Mouse (Mus musculus) neural tube, embryonic 13.5 days (tissue): Measurements from ENCODE around the gene Cxcr3. TPM values are rescaled to one million over a fixed set of nuclear protein-coding genes. Genes with fewer than 3 reads are reported as not detected.
A peak's percentile ranks its signal among the peaks of the same experiment; 100 is the strongest.

ENCODE experiments used
- ATAC-seq: fragments of 200-750 bp; cut with Nextera tagmentation; 2 replicates; pipeline ENCODE4 v1.8.0; 2017; ENCODE audit warnings: low read depth, mild to moderate bottlenecking, moderate TSS enrichment, moderate library complexity
- H3K27ac ChIP-seq: fragments of 300-500 bp; sonication (generic); replicated peaks from 2 replicates; pipeline ENCODE4 v1.5.1; 2015; ENCODE audit warnings: moderate library complexity, mild to moderate bottlenecking, inconsistent platforms
- H3K27me3 ChIP-seq: fragments of 300-500 bp; sonication (generic); 2 replicates; pipeline ENCODE4 v1.6.1; 2015; ENCODE audit warnings: mild to moderate bottlenecking, inconsistent platforms
- H3K36me3 ChIP-seq: fragments of 300-500 bp; sonication (generic); 2 replicates; pipeline ENCODE4 v1.6.1; 2015; ENCODE audit warnings: mild to moderate bottlenecking, inconsistent platforms
- H3K4me1 ChIP-seq: fragments of 300-500 bp; sonication (generic); replicated peaks from 2 replicates; pipeline ENCODE4 v1.6.1; 2015; ENCODE audit warnings: inconsistent platforms
- H3K4me2 ChIP-seq: fragments of 300-500 bp; sonication (generic); 2 replicates; pipeline ENCODE4 v1.6.1; 2015; ENCODE audit warnings: inconsistent platforms, mild to moderate bottlenecking, moderate library complexity
- H3K4me3 ChIP-seq: fragments of 300-500 bp; sonication (generic); 2 replicates; pipeline ENCODE4 v1.5.1; 2015; ENCODE audit warnings: mild to moderate bottlenecking, inconsistent platforms
- H3K9ac ChIP-seq: fragments of 300-500 bp; sonication (generic); 2 replicates; pipeline ENCODE4 v1.6.1; 2015; ENCODE audit warnings: moderate library complexity, mild to moderate bottlenecking, inconsistent platforms
- H3K9me3 ChIP-seq: fragments of 300-500 bp; sonication (generic); 2 replicates; pipeline ENCODE4 v1.6.1; 2016; ENCODE audit warnings: inconsistent platforms
- WGBS: fragments of 180-500 bp; shearing (Covaris S2); methylation state at CpG from one replicate; pipeline ENCODE4 v1.1.7; 2015; 5-methylcytosine and 5-hydroxymethylcytosine counted together
- polyA plus RNA-seq: library from polyadenylated mRNA; unstranded; fragments of >200 nt; fragmentation: Nextera tagmentation; extraction: Ambion mirVana; gene quantifications from 2 replicates; pipeline ENCODE4 v1.2.1, GENCODE M21; 2015

The Cxcr3 gene
- polyA plus RNA-seq: 0.25 and 0.28 TPM in 2 replicates

DNA sequence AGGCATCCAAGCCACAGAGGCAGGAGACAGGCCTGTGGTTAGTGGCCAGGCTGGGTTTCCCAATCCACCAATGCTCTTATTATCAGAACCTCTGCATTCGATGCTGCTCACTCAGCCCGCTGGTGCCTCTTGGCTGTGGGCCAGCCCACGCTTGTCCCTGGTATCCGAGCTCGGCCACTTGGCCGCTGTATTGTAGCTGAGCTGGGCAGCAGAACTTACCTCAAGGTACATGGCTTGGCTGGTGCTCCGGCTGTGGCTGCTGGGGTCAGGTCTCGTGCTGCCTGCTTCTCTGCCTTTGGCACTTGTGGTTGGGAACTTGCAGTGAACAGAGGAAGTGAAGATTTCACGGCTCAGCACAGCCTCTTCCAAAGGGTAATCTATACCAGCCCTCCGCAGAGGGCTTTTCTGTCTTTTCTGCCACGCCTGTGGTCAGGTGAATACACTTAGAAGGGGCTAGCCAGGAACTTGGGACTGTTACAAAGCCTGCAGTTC, at the start of gene Cxcr3:
Gene Cxcr3 (minus strand): TSS at position 442 of the 492 bp plus-strand sequence.
- Histone ChIP-seq H3K27ac (no peak within 1 kb of the TSS), H3K36me3 (no peaks in the 10 kb centered on the region), H3K9ac (no peak within 1 kb of the TSS), H3K4me1 (no peaks in the 10 kb centered on the region), H3K4me2 (no peak within 1 kb of the TSS), H3K4me3 (no peak within 1 kb of the TSS), H3K27me3 (peaks cover 46% of the 10 kb centered on the region), H3K9me3 (no peaks in the 10 kb centered on the region)
- WGBS: 70% methylated on average over 11 of the region's 11 CpGs
- no peak for ATAC-seq

DNA sequence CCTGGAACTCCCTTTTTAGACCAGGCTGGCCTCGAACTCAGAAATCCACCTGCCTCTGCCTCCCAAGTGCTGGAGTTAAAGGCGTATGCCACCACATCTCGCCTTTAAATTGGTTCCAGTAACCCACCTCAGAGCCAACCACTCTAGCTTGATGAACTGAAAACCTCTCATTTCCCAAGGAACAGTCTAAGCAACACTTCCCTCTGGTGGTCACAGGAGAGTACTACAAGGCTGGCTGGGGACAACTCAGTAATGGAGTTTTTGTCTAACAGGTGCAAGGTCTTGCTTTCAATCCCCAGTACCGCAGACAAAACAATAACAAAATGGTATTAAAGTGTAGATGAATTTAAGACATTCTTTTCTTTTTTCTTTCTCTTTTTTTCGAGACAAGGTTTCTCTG, 38.0 kb upstream of the Cxcr3 start:
- ATAC-seq: no peak
- Histone ChIP-seq H3K27ac (no peak overlapping the region), H3K9me3 (no peaks in the 10 kb centered on the region), H3K4me1 (no peaks in the 10 kb centered on the region), H3K4me2 (no peak overlapping the region), H3K4me3 (no peak overlapping the region), H3K27me3 (peaks cover 21% of the 10 kb centered on the region; the same call in 1 of the 2 replicates), H3K9ac (no peak overlapping the region), H3K36me3 (no peaks in the 10 kb centered on the region)
- 36% methylated on average over 5 of the region's 5 CpGs for WGBS

DNA sequence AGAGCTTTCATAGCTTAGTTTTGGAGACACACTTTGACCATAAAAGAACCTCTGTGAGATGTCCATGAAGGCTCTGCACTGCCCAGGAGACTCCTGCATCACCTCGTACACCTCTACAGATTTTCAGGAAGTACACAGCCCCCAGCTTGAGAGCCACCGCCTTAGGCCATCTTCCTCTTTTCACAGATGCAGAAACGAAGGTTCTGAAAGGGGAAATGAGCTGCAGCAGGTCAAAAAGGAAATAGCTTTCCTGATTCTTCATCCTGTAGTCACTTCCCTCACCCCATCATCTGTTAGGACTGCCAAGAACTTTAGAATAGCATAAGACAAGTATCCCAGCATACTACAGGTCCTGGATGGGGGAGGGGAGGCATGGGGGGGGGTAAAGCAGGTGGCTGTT, 36.2 kb upstream of the Cxcr3 start:
- Histone ChIP-seq H3K4me2 (no peak overlapping the region), H3K36me3 (no peaks in the 10 kb centered on the region), H3K9me3 (no peaks in the 10 kb centered on the region), H3K9ac (no peak overlapping the region), H3K4me1 (no peaks in the 10 kb centered on the region), H3K27me3 (peaks cover 25% of the 10 kb centered on the region; the same call in 1 of the 2 replicates), H3K4me3 (no peak overlapping the region), H3K27ac (no peak overlapping the region)
- no peak for ATAC-seq
- 65% methylated on average over 3 of the region's 3 CpGs for WGBS

DNA sequence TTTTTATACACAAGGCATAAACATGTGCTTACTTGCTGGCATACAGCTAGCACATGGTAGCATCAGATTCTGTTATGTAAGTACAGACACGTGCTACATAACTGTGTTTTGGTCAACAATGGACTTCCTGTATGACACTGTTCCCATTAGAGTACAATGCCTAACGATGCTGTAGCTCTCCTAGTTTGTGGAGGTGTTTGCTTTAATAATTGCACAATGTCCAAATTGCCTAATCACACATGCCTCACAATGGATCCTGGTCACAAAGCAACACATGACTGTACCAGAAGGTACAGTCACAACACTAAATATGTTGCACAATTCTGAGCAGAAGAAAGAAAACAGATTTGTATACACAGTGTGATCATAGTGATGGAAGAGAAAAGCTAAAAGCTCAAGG, 35.4 kb upstream of the Cxcr3 start:
- Histone ChIP-seq H3K27me3 (peaks cover 25% of the 10 kb centered on the region; the same call in 1 of the 2 replicates), H3K36me3 (no peaks in the 10 kb centered on the region), H3K4me1 (no peaks in the 10 kb centered on the region), H3K27ac (no peak overlapping the region), H3K9ac (no peak overlapping the region), H3K9me3 (no peaks in the 10 kb centered on the region), H3K4me3 (no peak overlapping the region), H3K4me2 (no peak overlapping the region)
- 69% methylated on average over 2 of the region's 2 CpGs for WGBS
- no peak for ATAC-seq

DNA sequence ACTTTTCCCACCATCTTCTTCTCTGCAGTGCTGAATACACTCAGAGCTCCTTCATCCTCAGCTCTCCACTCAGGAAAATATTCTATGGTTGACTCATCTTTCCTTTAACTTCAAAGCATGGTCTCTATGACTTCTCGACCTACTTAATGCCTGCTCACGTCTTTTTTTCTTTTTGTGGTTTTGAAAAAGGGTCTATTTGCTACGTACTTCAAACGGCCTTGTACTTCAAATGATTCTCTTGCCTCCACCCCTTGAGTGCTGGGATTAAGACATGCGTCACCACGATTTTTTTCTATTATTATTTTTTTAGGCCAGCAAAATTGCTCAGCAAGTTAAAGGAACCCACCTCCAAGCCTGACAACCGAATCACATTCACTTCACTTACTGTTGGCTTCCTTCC, 33.2 kb upstream of the Cxcr3 start:
- Histone ChIP-seq H3K27ac (no peak overlapping the region), H3K9me3 (no peaks in the 10 kb centered on the region), H3K4me3 (no peak overlapping the region), H3K4me1 (no peaks in the 10 kb centered on the region), H3K36me3 (no peaks in the 10 kb centered on the region), H3K9ac (no peak overlapping the region), H3K27me3 (peaks cover 17% of the 10 kb centered on the region; the same call in 1 of the 2 replicates), H3K4me2 (no peak overlapping the region)
- ATAC-seq: no peak
- 75% methylated on average over 7 of the region's 7 CpGs for WGBS

DNA sequence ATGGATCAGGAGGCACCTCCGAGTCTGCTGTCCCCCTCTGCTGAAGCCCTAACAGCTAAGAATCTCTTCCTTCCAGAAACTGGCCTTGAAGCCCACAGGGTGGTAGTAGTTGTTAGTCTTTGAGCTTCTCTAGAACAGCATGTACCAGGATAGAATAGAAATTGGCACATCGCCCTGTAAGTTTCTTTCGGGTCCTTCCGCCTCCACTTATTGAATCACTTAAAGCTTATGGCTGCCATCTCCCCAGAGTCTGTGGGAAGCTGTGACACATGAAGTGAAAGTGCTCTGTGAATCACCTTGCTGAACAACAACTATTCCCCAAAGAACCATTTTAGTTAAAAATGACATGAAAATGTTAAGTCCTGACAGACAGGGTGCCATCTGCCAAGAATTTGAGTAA, 31.0 kb upstream of the Cxcr3 start:
- H3K9ac ChIP-seq: no peak overlapping the region
- peaks cover 23% of the 10 kb centered on the region; the same call in 1 of the 2 replicates for H3K27me3 ChIP-seq
- no peak overlapping the region for H3K4me2 ChIP-seq
- H3K36me3 ChIP-seq: no peaks in the 10 kb centered on the region
- H3K4me3 ChIP-seq: no peak overlapping the region
- WGBS: 78% methylated on average over 4 of the region's 4 CpGs
- H3K9me3 ChIP-seq: no peaks in the 10 kb centered on the region
- no peak overlapping the region for H3K27ac ChIP-seq
- H3K4me1 ChIP-seq: no peaks in the 10 kb centered on the region
- ATAC-seq: no peak

DNA sequence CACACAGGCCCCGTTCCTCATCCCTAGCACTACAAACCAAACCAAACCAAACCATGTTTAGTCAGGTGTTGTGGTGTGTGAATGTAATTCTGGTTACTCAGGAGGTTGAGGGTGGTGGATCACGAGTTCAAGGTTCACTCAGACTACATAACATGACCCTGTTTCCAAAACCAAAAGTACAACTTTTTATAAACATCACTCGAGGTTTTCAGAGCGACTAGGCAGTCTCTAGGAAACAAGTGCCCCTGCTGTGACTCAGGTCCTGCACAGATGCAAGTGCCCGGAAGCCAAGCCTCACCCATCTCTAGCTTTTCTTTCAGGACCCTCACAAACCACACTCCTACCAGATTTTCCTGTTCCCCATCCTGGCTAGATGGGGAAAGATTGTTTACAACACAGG, 30.6 kb upstream of the Cxcr3 start:
- no peak overlapping the region for H3K9ac ChIP-seq
- H3K27ac ChIP-seq: no peak overlapping the region
- no peaks in the 10 kb centered on the region for H3K36me3 ChIP-seq
- H3K4me1 ChIP-seq: no peaks in the 10 kb centered on the region
- no peaks in the 10 kb centered on the region for H3K9me3 ChIP-seq
- no peak overlapping the region for H3K4me2 ChIP-seq
- no peak for ATAC-seq
- 71% methylated on average over 5 of the region's 5 CpGs for WGBS
- H3K27me3 ChIP-seq: peaks cover 23% of the 10 kb centered on the region
- H3K4me3 ChIP-seq: no peak overlapping the region

DNA sequence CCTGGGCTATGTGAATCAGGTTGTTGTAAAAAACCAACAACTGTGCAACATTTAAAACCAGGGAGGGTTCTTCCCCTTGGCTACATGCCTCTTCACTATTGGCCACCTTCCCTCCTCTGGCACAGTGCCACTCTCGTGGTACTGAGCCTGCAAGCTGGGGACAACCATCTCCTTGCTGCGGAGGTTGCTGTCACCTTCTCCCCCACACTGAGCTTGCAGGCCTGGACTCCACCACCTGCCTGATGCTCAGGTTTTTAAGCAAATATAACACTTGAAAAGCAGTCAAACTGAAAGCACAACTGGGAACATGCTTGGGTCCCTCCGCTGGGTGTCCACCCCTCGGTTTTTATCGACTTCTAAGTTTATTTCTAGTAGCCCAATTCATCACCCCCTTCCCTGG, 20.4 kb upstream of the Cxcr3 start:
- Histone ChIP-seq H3K36me3 (no peaks in the 10 kb centered on the region), H3K9me3 (no peaks in the 10 kb centered on the region), H3K27me3 (peaks cover 31% of the 10 kb centered on the region), H3K4me2 (no peak overlapping the region), H3K27ac (no peak overlapping the region), H3K4me1 (no peaks in the 10 kb centered on the region), H3K9ac (no peak overlapping the region), H3K4me3 (no peak overlapping the region)
- WGBS: 57% methylated on average over 5 of the region's 5 CpGs
- ATAC-seq: no peak

DNA sequence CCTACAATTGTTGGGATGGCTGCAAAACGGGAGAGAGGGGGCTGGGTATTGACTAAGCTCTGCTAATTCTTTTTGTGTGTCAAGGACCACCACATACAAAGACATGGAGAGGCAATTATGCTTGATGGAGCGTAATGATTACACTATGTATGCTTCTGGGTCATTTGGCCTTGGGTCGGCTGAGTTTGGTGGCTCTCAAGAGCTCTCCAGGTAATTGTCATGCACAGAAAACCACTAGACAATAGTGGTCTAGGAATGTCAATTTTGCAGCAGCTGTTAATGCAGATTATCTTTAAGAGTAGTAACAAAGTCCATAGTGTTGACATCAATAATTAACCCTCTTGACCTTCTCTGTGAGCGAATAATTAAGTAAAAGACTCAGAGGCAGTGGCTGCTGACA, 16.1 kb upstream of the Cxcr3 start:
- H3K9ac ChIP-seq: no peak overlapping the region
- no peak overlapping the region for H3K27ac ChIP-seq
- WGBS: 39% methylated on average over 4 of the region's 4 CpGs
- H3K36me3 ChIP-seq: no peaks in the 10 kb centered on the region
- H3K4me3 ChIP-seq: no peak overlapping the region
- ATAC-seq: no peak
- H3K4me1 ChIP-seq: no peaks in the 10 kb centered on the region
- H3K9me3 ChIP-seq: no peaks in the 10 kb centered on the region
- H3K4me2 ChIP-seq: no peak overlapping the region
- peaks cover 30% of the 10 kb centered on the region for H3K27me3 ChIP-seq

DNA sequence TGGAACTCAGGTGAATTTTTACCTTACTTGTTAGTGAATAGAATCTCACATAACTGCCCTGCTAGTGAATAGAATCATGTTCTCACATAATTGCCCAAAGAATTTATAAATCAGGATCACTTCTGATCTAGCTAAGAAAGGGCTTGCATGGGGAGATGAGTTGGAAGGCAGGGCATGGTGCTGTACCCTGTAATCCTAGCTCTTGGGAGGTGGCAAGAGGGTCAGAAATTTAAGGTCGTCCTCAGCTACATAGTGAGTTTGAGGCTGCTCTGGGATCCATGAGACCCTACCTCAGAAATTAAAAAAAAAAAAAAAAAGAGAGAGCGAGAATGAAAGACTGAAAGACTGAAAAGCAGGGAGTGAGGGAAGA, 7.0 kb upstream of the Cxcr3 start:
- H3K9ac ChIP-seq: no peak overlapping the region
- no peaks in the 10 kb centered on the region for H3K9me3 ChIP-seq
- H3K4me3 ChIP-seq: no peak overlapping the region
- 84% methylated on average over 2 of the region's 2 CpGs for WGBS
- H3K27ac ChIP-seq: peak overlapping the region; percentile 56; the same call in 1 of the 2 replicates
- peaks cover 33% of the 10 kb centered on the region for H3K27me3 ChIP-seq
- no peak overlapping the region for H3K4me2 ChIP-seq
- no peak for ATAC-seq
- peaks cover 9% of the 10 kb centered on the region; the same call in 1 of the 2 replicates for H3K4me1 ChIP-seq
- no peaks in the 10 kb centered on the region for H3K36me3 ChIP-seq

DNA sequence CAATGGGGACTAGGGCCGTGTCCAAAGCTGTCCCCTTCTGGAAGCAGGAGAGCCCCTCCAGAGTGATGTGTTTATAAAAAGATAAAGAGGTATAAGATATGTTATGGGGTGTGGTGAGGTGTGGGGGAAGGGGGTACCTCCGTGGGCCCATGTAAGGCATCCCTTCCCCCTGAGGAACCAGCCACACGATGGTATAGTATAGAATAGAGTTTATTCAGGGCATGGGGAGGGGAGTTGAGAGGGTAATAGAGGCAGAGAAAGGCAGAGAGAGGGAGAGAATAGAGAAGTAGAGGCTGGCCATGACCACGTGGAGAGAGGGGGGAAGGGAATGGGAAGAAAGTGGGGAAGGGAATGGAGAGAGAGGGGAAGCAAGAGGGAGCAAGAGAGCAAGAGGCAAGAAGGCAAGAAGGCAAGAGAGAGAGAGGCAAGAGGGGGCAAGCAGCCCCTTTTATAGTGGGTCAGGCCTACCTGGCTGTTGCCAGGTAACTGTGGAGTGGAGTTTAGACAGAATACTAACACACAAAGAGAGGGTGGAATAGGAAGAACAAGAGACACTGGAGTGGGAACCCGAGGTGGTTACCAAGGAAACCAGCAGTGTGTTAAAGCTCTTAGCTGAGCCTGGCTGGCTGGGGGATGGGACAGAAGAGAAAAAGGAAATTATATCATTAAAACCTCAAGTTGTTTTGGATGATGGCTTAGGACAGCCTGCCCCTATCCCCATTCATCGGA, 6.4 kb upstream of the Cxcr3 start:
- Histone ChIP-seq H3K27me3 (peaks cover 34% of the 10 kb centered on the region), H3K36me3 (no peaks in the 10 kb centered on the region), H3K9ac (no peak overlapping the region), H3K4me1 (peaks cover 9% of the 10 kb centered on the region; the same call in 1 of the 2 replicates), H3K9me3 (no peaks in the 10 kb centered on the region), H3K4me3 (no peak overlapping the region), H3K27ac (peak overlapping the region; percentile 56; the same call in 1 of the 2 replicates), H3K4me2 (no peak overlapping the region)
- ATAC-seq: peak; percentile 88
- 49% methylated on average over 6 of the region's 6 CpGs for WGBS

DNA sequence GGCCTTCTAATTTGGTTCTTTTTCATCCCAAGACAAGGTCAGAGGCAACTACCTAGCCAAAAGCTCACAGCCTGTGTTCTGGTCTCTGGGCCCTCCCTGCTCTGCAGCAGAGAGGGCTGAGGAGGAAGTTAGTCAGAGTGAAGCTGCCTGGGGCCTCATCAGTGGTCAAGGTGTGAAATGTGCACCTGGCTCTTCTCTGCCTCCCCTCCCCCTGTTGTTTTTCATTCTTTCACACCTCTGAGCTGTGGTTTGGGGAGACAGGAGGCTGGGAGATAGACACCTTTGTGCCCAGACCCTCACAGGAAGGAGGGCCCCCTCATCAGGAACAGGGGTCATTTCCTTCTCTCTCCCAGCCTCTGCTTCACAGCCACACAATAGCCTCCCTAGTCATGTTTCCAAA, 3.1 kb upstream of the Cxcr3 start:
- no peak for ATAC-seq
- Histone ChIP-seq H3K9me3 (no peaks in the 10 kb centered on the region), H3K36me3 (no peaks in the 10 kb centered on the region), H3K9ac (no peak overlapping the region), H3K4me1 (peaks cover 9% of the 10 kb centered on the region; the same call in 1 of the 2 replicates), H3K4me2 (no peak overlapping the region), H3K27me3 (peaks cover 42% of the 10 kb centered on the region), H3K27ac (no peak overlapping the region), H3K4me3 (no peak overlapping the region)

DNA sequence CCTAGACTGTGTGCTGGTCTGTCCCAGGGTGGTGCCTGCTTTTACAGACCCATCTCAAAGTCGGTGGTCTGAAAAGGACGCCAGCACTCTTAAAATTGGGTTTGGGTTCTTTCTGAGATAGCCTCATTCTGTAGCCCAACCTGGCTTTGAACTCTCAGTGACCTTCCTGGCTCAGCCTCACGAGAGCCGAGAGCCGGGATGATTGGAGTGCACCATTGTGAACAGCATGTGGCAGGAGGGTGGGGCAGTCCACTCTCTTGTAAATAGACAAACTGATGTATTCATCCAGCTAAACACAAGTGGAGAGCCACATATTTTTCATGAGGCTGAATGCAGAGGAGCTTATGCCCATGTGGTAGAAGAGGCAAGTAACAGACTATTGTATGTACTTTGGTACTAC, 912 bp upstream of the Cxcr3 start:
- peaks cover 46% of the 10 kb centered on the region for H3K27me3 ChIP-seq
- ATAC-seq: no peak
- WGBS: 47% methylated on average over 5 of the region's 5 CpGs

More for the DNA sequence above, 912 bp upstream of the Cxcr3 start:
- Histone ChIP-seq H3K36me3 (no peaks in the 10 kb centered on the region), H3K4me3 (no peak overlapping the region), H3K9me3 (no peaks in the 10 kb centered on the region), H3K4me2 (no peak overlapping the region), H3K27ac (no peak overlapping the region), H3K4me1 (0 out of 2 replicates have a peak, but pooled peaks cover under 1% of the 10 kb centered on the region), H3K9ac (no peak overlapping the region)
